Mouse (Mus musculus) heart, postnatal 0 days (tissue): ENCODE measurements around the gene Fgfr2.

Experiments
- CTCF ChIP-seq: IDR thresholded peaks from 2 replicates; pipeline ENCODE4 v1.5.1; 2016; ENCODE audit warnings: antibody characterized with exemption, control low read depth, low read depth
- EP300 ChIP-seq: IDR thresholded peaks from 2 replicates; pipeline ENCODE4 v1.6.1; 2016; ENCODE audit warnings: antibody characterized with exemption, low read depth

GRCm38 (mm10) chr7:131882824-131883223, 1240.3 kb downstream of the Fgfr2 start:
- TF ChIP-seq CTCF (no peak), EP300 (no peak)
